Mouse (Mus musculus) hematopoietic stem cell, adult 5-6 weeks (primary cell): ENCODE results near the gene Tmem223. TPM values are rescaled to one million over a fixed set of nuclear protein-coding genes. Genes with fewer than 3 reads are reported as not detected.
A peak's percentile ranks its signal among the peaks of the same experiment; 100 is the strongest.

Experiments used
- ATAC-seq, 2 experiments: fragments of 125-278 bp in 1 of 2; replicated peaks in 1 of 2; 2 replicates each; pipeline ENCODE4 v1.8.0; 2016 to 2017; ENCODE audit warnings: inconsistent platforms in 2 of 2, mild to moderate bottlenecking in 2 of 2, moderate number of reproducible peaks in 2 of 2, low read depth in 1 of 2, moderate TSS enrichment in 1 of 2; ENCODE audit not compliant: low FRiP score in 2 of 2, poor library complexity in 2 of 2, severe bottlenecking in 2 of 2, insufficient read depth in 1 of 2, low TSS enrichment in 1 of 2
- total RNA-seq: library from RNA; stranded (forward); fragments of 172-1452, 232-1000 nt; gene quantifications from 2 replicates; pipeline ENCODE4 v1.2.3, GENCODE M21; 2017

The Tmem223 gene
- total RNA-seq, 1 experiment from 2014 or later, result 22.0 TPM

GRCm38 (mm10) chr19:8740603-8741002, 30.2 kb upstream of the Tmem223 start, which contains the start of gene 1700092M07Rik:
1700092M07Rik (plus strand) TSS chr19:8740718.
- no peak for ATAC-seq

DNA sequence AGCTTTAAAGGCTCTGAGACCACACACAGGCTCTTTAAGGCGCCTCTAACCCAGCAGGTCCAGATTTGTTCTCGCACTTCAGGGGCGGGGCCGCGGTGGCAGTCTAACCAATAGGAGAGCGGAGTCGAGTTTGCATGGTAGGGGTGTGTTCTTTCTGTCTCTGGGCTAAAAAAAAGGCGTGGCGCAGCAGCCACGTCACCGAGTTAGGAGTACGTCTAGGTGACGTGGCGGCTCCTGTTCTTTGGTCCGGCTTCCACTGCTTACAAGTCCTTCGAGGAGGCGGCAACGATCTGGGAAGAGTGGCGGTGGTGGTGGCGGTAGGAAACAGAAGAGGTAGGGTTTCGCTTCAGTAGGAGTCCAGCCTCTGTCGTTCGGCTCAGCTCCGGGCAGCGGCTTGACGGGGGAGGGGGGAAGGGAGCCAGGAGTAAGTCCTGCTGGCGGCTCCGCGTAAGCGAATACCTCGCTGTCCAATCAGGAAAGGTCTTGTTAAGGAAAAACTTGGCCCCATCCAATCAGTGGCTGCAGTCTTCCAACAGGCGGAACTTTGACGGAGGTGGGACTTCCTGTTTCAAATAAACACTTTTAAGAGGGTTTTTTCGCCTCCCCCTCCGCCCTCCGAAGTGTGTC, 29.4 kb upstream of the Tmem223 start, which contains the start of gene Stx5a:
Stx5a (plus strand) TSS at position 171 of the 627 bp plus-strand sequence.
- peak; percentile 96 to 97 for ATAC-seq

DNA sequence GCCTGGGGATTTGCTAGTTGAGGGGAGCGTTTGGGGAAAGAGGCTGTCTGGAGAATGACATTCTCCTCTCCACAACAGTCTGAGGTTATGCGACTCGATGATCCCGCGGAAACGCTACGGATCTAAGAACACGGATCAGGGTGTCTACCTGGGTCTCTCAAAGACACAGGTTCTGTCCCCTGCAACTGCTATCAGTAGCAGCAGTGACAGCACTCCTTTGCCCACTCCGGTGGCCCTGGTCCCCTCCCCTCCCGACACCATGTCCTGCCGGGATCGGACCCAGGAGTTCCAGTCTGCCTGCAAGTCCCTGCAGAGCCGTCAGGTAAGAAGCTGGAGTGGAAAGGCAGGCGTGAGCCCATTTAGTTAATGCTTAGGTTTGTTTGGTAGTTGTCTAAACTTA, 28.6 kb upstream of the Tmem223 start:
- ATAC-seq, result no peak

DNA sequence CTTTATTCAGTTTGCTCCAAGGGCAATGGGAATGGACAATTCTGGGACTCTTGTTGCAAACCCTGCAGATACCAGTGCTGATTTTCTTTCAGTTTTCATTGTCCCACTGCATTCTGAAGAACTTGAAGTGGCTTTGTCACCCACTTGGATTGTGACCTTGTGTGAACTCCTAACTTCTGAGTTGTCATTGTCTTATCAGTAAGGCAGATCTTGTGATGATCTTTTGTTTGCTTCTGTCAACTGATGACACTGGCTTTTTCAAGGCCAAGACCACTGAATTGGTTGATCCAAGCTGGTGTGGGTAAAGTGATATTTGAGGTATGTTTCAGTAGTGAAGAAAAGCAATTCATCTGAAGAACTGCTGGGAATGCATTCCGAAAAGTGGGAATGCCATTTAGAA, 25.4 kb upstream of the Tmem223 start:
- ATAC-seq, result no peak

DNA sequence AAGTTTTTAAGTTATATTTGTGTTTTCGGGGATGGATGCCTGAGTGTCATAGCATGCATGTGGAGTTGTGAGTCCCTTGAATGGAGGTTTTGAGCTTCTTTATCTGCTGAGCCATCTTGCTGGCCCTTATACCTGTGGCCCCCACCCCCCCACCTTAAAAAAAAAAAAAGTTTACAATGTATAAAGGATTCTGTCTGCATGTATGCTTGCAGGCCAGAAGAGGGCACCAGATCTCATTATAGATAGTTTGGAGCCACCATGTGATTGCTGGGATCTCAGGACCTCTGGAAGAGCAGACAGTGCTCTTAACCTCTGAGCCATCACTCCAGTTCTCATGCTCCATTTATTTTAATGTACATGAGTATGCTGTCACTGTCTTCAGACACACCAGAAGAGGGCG, 23.4 kb upstream of the Tmem223 start:
- no peak for ATAC-seq

DNA sequence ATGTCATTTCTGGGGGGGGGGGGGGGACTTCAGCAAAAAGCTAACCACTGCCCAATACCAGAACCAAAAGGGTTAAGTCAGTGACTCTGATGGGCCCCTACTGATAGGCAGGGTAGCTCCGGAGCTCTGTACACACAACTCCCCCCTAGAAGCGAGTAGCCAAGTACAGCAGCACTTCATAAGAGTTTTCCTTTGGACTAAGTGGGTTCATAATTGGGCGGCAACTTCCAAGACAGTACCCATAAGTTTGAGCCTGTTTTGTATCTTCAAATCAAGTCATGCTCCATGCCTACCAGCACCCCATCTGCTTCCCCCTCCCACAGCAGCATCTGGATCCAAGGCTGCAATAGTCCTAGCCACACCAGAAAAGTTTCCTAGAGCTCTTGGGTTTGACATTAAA, 15.1 kb upstream of the Tmem223 start:
- ATAC-seq, result no peak

GRCm38 (mm10) chr19:8756635-8757387, 14.0 kb upstream of the Tmem223 start, which contains the start of gene Nxf1:
Nxf1 (plus strand) TSS chr19:8757073.
- ATAC-seq, result peak; percentile 74 to 94

DNA sequence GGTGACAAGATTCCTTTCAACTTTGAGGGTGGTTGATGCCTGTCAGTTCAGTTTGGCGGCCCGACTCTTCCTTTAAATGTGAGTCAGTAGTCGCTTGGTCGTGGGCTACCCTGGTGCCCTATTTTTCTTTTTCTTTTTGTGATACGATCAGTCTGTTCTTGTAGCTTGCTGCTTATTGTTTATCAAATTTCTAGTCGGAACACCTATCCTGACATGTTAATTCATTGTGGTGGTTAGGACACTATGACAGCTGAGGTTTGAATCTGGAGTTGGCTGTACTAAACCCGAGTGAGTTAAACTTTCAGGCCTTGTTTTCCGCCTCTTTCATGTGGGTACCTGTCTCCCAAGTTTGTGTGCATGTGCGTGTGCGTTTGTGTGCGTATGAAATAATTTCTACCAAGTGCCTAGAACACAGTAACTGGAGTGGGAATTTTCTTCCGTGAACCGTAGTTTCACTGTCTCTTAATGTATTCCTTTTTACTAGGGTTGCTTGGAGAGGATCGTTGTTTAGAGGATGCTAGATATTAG, 13.3 kb upstream of the Tmem223 start:
- ATAC-seq, result no peak

DNA sequence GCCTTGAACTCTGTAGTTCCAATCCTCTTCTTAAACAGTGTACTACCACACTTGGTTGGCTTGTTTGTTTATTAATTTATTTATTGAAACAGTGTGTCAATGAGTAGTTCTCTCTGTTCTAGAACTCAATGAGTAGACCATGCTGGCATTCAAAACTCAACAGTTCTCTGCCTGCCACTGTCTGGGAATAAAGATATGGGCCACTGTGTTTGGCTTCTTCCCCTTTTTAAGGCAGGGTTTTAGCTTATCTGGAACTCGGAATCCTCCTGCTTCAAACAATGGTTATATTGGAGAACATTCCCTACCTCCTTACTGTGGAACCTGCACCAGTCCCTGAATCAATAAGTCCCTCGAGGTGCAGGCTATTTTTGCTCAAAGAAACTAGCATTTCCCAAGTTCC, 11.9 kb upstream of the Tmem223 start:
- no peak for ATAC-seq

DNA sequence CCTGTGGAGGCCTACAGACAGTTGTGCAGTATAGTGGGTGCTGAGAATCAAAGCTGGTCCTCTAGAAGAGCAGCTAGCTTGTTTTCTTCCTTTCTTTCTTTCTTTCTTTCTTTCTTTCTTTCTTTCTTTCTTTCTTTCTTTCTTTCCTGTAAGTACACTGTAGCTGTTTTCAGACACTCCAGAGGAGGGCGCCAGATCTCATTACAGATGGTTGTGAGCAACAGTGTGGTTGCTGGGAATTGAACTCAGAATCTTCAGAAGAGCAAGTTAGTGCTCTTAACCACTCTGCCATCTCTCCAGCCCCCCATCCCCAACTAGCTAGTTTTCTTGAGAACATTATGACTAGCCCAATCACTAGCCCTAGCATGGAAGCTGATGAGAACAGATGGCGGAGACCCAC, 10.0 kb upstream of the Tmem223 start:
- ATAC-seq, result no peak

GRCm38 (mm10) chr19:8763276-8763675, 7.5 kb upstream of the Tmem223 start:
- ATAC-seq, result no peak

GRCm38 (mm10) chr19:8765562-8765961, 5.2 kb upstream of the Tmem223 start:
- no peak for ATAC-seq

DNA sequence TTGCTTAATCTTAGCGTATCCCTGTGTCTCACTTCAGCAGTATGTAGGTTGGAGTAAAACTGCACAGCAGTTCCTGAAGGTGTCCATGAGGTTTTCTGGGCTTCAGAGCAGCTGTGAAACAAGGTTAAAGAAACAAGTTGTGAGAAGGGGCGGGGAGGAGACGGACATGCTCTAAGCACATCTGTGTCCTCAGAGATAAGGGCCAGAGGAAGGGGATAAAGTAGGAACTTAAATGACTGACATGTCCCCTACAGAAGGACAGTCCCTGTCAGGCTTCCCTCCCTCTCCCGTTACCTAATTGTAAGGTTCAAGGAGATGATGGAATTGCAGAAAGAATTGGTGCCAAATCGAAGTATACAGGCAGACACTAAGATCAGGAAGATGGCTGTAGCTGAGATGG, 2.2 kb downstream of the Tmem223 start:
- ATAC-seq, result no peak

DNA sequence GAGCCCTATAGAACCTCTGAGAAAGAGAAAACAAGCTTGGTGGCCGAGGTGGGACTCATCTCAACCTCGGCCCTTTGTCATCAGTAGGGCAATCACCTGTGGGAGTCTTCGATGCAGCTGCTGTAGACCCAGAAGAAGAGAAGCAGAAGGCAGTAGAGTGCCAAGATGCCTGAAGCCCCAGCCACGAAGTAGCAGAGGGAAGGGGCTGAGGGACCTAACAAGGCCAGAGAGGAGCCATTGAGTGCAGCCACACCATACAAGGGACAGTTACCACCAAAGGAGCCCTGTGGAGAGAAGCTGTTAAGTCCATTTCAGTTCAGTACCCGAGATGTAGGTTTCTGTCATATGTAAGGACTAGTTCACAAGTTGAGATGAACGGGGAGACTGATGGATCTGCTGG, 2.6 kb downstream of the Tmem223 start:
- no peak for ATAC-seq

DNA sequence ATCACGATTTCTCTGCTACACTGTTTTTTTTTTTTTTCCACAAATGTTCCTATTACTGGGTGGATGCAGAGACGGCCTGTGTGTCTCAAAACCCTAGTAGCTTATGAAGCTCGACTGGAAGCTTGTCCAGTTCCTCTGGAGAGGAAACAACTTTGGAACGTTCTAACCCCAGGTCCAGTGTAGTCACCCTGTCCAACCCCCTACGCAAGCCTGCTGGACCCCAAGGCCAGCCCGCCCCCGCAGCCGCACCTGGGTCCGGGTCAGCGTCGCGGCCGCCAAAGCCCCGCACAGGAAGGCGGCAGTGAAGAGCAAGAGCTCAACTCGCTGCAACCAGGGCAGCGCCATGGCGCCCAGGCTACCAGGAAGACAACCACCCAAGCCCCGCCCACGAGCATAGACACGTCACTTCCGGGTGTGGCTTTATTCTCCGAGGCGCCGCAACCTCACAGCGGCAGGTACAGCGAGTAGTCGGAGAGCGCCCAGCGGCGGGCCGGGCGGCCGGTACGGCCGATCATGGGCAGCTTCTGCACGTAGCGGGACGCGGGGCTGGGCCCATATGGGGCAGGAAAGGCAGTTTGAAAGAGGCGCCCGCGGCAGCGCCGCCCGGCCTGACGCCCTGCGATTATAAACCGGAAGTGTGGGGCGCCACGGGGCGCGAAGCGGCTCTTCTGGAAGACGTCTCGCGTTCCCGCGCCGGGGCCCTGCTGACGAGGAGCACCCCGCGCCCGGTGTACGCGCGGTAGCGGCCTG, 3.5 kb downstream of the Tmem223 start, which contains the start of gene Tmem179b:
Tmem179b (minus strand) TSS at position 382 of the 750 bp plus-strand sequence.
- ATAC-seq, result peak; percentile 78 to 94

DNA sequence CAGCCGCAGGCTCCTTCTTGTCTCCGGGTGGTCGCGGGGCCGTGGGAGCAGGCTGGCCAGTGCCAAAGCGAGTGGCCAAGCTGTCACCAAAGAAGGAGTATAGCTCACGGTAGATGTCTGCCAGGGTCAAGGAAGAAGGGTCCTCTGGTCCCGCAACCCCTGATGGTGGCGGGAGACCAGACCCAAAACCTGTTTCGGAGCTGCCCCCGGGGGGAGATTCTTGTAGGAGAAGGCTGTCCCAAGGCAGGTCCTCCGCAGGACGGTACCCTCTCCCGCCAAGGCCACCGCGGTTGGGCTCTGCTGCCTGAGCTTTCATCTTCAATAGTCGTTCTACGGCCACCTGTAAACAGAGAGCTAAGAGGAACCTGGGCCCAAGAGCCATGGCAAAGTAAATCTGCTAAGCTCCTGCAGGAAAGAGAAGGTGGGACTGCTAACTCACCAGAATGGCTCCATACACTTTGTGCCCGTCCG, 4.2 kb downstream of the Tmem223 start:
- ATAC-seq, result no peak

- peak; percentile 98 to 99 for ATAC-seq
Observed at GRCm38 (mm10) chr19:8786008-8786781, 15.4 kb downstream of the Tmem223 start, which contains the start of gene Taf6l. Taf6l (minus strand) TSS chr19:8786417.
